Mouse (Mus musculus) C2C12 (cell line): ENCODE data around the gene B230307C23Rik. TPM values are rescaled to one million over a fixed set of nuclear protein-coding genes. Genes with fewer than 3 reads are reported as not detected.

Experiments
- H3K27me3 ChIP-seq: one replicate; pipeline ENCODE4 v1.6.1; 2011; ENCODE audit not compliant: control insufficient read depth, insufficient read depth, insufficient read length
- H3K36me3 ChIP-seq: one replicate; pipeline ENCODE4 v1.6.1; 2011; ENCODE audit not compliant: control insufficient read depth, insufficient read depth
- H3K4me3 ChIP-seq: one replicate; pipeline ENCODE4 v1.5.1; 2011; ENCODE audit warnings: mild to moderate bottlenecking, control low read depth; ENCODE audit not compliant: poor library complexity, insufficient read depth, severe bottlenecking
- H3K79me2 ChIP-seq: one replicate; pipeline ENCODE4 v1.6.1; 2011; ENCODE audit not compliant: control insufficient read depth, insufficient read depth
- H3K79me3 ChIP-seq: one replicate; pipeline ENCODE4 v1.6.1; 2011; ENCODE audit warnings: low read depth, control low read depth
- H3ac ChIP-seq: one replicate; pipeline ENCODE3; 2011; ENCODE audit warnings: low read depth; ENCODE audit not compliant: control insufficient read depth, insufficient read length
- CEBPB ChIP-seq: IDR thresholded peaks from one replicate; pipeline ENCODE4 v1.6.1; 2011; ENCODE audit warnings: low read depth, mild to moderate bottlenecking, control low read depth, moderate library complexity
- CTCF ChIP-seq: IDR thresholded peaks from one replicate; pipeline ENCODE4 v1.5.1; 2011; ENCODE audit not compliant: control insufficient read depth, insufficient read depth, insufficient read length
- FOSL1 ChIP-seq: IDR thresholded peaks from one replicate; pipeline ENCODE4 v1.8.0; 2011; ENCODE audit warnings: mild to moderate bottlenecking, low read length; ENCODE audit not compliant: poor library complexity, insufficient read depth, severe bottlenecking
- MAX ChIP-seq: IDR thresholded peaks from one replicate; pipeline ENCODE4 v1.6.1; 2011; ENCODE audit warnings: mild to moderate bottlenecking, control low read depth
- MYOD1 ChIP-seq: IDR thresholded peaks from one replicate; pipeline ENCODE4 v1.6.1; 2011; ENCODE audit warnings: low read depth; ENCODE audit not compliant: control insufficient read depth, insufficient read length
- MYOG ChIP-seq: IDR thresholded peaks from one replicate; pipeline ENCODE4 v1.6.1; 2011; ENCODE audit not compliant: control insufficient read depth, insufficient read length; ENCODE audit errors: extremely low read depth
- USF1 ChIP-seq: IDR thresholded peaks from one replicate; pipeline ENCODE4 v1.6.1; 2011; ENCODE audit warnings: low read depth, mild to moderate bottlenecking, control low read depth, moderate library complexity
- polyA plus RNA-seq: library from polyadenylated mRNA; unstranded; fragments of >200 nt; fragmentation: generic; extraction: Trizol; gene quantifications from one replicate; pipeline ENCODE4 v1.2.1, GENCODE M21; 2012; ENCODE audit warnings: missing spikeins

The B230307C23Rik gene
- polyA plus RNA-seq, 1 experiment, result 5.2 TPM

DNA sequence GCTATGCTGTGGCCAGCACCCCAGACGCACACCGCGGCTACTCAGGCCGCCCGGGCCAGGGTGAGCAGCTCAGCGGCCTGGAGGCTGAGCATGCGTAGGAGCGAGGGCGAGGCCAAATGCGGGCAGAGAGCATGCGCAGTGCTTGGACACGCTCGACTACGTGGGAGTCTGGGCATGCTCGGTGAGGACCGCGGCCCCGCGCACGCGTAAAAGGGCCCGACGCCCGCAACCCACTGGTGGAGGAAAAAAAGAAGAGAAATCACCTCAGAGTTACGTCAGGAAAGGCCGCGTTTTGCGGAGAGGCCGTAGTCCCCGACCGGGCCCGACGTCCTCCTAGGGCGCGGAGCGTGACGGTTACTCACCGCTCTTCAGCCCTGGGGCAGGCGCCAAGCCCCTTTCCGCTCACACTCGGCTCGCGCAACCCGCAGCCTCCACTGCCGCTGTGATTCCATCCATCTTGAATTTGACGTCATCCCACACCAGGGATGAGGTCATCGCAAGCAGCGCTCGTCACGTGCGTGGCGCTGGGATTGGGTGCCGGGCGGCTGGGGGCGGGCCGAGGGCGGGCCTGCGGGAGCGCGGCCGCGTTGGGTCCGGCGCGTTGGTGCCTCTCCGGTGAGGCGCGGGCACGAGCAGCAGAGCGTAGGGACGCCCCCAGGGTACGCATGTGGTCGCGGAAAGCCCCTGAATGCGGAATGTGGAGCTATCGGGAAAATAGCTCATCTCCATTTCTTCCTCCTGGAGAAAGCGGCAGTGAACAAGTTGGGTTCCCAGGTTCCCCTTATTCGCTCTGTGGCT is 34.8 kb upstream of the B230307C23Rik start, which contains the start of the genes C2cd2 and Zbtb21:
C2cd2 (minus strand) TSS at position 448 of the 798 bp plus-strand sequence.
Zbtb21 (minus strand) TSS at position 472 of the 798 bp plus-strand sequence.
- Histone ChIP-seq H3K79me3 (peaks cover 28% of the 10 kb centered on the region), H3K27me3 (no peaks in the 10 kb centered on the region), H3ac (peak within 1 kb of the TSS; percentile 65), H3K79me2 (peaks cover 45% of the 10 kb centered on the region), H3K36me3 (peaks cover 4% of the 10 kb centered on the region), H3K4me3 (peak within 1 kb of the TSS; percentile 72)
- no peak for TF ChIP-seq FOSL1
- peak; percentile 88 for TF ChIP-seq MAX
- TF ChIP-seq CTCF, result no peak
- no peak for TF ChIP-seq MYOD1
- TF ChIP-seq USF1, result peak; percentile 78

DNA sequence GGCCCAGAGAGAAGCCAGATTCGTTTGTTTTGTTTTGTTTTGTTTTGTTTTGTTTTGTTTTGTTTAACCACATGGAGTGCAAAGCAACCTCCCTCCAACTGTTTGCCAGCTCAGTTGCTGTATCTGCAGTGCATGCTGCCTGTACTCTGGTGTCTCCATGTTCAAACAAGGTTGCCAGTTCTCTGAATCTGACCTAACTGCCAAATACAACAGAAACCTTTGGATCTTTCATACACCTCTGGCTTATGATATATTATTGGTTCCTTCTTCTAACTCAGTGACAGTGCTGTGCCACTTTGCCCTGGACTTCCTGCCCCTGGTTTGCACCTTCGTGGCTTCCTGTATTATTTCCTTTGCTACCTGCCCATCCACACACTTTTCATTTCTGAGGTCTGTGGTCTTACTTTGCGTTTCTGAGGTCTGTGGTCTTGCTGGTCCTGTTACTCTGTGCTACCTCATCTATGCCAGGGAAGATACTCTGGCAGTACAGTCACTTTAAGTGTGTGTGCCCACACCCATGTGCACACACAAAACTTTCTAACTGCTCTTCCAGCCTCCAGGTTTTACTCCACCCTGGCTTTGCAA is 33.1 kb upstream of the B230307C23Rik start:
- Histone ChIP-seq H3K4me3 (no peak overlapping the region), H3K79me3 (peaks cover 21% of the 10 kb centered on the region), H3K36me3 (peaks cover 4% of the 10 kb centered on the region), H3ac (no peak overlapping the region), H3K27me3 (no peaks in the 10 kb centered on the region), H3K79me2 (peaks cover 29% of the 10 kb centered on the region)
- TF ChIP-seq MYOG (no peak), USF1 (no peak), CTCF (no peak), MAX (no peak), CEBPB (no peak), FOSL1 (no peak), MYOD1 (no peak)

DNA sequence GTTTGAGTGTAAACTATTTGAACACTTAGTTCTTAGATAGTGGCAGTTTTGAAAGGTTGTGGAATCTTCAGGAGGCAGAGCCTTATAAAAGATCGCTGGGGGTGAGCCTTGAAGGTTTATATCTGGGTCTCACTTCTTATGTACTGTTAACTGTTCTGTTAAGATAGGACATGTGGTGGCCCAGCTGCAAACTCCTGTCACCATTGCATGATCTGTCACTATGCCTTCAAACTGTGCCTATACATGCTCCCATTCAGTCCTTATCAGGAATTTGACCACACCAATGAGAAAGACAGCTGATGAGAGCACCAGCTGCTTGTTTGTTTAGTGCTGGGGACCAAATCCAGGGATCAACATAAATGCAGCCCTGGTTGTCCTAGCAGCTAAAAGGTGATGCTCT is 19.8 kb upstream of the B230307C23Rik start:
- Histone ChIP-seq H3K4me3 (no peak overlapping the region), H3K36me3 (no peaks in the 10 kb centered on the region), H3K79me3 (no peaks in the 10 kb centered on the region), H3K79me2 (no peaks in the 10 kb centered on the region), H3ac (no peak overlapping the region), H3K27me3 (no peaks in the 10 kb centered on the region)
- TF ChIP-seq CTCF (no peak), CEBPB (no peak), MAX (no peak), MYOG (no peak), FOSL1 (no peak), MYOD1 (no peak), USF1 (no peak)

DNA sequence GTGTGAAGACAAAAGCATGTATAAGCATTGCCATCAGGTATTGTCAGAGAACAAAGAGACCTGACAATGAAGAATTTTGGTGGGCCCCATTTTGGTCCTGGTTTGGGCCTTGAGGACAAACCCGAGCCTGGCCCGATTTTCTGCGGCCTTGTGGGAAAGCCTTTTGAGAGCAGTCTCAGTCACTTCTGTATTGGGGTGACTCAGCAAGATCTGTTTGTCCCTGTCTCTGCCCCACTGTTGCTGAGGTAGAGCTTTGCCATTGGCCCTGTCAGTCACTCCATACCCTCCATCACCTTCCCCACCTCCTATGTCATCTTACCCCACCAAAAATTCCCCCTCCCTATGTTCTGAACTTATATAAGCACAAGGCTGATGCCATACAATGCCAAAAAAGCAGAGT is 19.4 kb upstream of the B230307C23Rik start:
- TF ChIP-seq USF1, result no peak
- TF ChIP-seq CEBPB, result no peak
- no peak for TF ChIP-seq CTCF
- no peak for TF ChIP-seq MAX
- no peak for TF ChIP-seq MYOD1
- no peak for TF ChIP-seq MYOG
- TF ChIP-seq FOSL1, result no peak
- H3ac ChIP-seq, result no peak overlapping the region
- no peak overlapping the region for H3K4me3 ChIP-seq
- no peaks in the 10 kb centered on the region for H3K79me2 ChIP-seq
- no peaks in the 10 kb centered on the region for H3K79me3 ChIP-seq
- H3K36me3 ChIP-seq, result no peaks in the 10 kb centered on the region
- H3K27me3 ChIP-seq, result no peaks in the 10 kb centered on the region

DNA sequence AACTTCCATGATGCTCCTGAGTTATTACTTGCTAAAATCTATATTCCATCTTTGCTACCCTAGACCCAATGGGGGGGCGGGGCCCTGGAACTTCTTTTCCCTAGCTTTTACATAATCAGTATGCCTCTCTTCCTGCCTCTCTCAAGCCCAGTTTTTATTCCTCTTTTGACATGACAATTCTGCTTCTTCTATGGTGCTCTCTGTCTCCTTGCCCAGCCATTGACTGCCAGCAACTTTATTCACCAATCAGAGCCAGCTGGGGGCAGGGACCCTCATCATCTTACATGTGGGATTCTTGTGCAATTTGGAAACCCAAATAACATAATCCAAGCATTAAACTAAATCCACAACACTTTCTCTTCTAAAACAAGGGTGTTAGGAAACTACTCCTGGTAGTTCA is 15.8 kb upstream of the B230307C23Rik start:
- Histone ChIP-seq H3K27me3 (no peaks in the 10 kb centered on the region), H3K4me3 (no peak overlapping the region), H3K79me2 (no peaks in the 10 kb centered on the region), H3K36me3 (no peaks in the 10 kb centered on the region), H3ac (no peak overlapping the region), H3K79me3 (no peaks in the 10 kb centered on the region)
- TF ChIP-seq USF1, result no peak
- TF ChIP-seq MAX, result no peak
- no peak for TF ChIP-seq CTCF
- TF ChIP-seq FOSL1, result no peak
- TF ChIP-seq MYOD1, result no peak
- no peak for TF ChIP-seq MYOG
- TF ChIP-seq CEBPB, result no peak
